Mouse (Mus musculus): ENCODE results near the gene Vwa3b.
"Not testable (repeated sequence)": the region's sequence is repeated elsewhere in the genome, so short reads cannot be mapped to it uniquely, and the experiment has no call there.

Vwa3b gene

GRCm38 (mm10) chr1:37025962-37026686 is at the start of gene Vwa3b:
Gene Vwa3b (plus strand): TSS chr1:37026596.
- DNase-seq, result no peak

DNA sequence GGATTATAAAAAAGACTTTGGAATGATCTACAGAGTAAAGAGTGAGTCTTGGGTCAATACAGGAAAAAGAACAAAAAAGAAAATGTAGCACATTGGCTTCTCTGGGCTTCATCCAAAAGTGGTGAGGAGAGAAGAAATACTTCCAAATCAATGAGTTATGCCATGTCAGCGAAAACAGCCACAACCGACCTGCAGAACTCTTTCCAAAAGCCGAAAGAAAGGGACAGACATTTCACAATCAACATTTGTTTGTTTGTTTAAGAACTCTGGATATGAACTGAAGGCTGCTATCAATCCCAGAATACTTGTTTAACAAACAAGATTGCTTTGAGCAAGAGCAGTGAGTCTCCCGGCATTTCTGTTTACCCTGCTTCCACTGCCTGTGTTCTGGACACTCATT is 49.6 kb upstream of the Vwa3b start:
- DNase-seq, result no peak

DNA sequence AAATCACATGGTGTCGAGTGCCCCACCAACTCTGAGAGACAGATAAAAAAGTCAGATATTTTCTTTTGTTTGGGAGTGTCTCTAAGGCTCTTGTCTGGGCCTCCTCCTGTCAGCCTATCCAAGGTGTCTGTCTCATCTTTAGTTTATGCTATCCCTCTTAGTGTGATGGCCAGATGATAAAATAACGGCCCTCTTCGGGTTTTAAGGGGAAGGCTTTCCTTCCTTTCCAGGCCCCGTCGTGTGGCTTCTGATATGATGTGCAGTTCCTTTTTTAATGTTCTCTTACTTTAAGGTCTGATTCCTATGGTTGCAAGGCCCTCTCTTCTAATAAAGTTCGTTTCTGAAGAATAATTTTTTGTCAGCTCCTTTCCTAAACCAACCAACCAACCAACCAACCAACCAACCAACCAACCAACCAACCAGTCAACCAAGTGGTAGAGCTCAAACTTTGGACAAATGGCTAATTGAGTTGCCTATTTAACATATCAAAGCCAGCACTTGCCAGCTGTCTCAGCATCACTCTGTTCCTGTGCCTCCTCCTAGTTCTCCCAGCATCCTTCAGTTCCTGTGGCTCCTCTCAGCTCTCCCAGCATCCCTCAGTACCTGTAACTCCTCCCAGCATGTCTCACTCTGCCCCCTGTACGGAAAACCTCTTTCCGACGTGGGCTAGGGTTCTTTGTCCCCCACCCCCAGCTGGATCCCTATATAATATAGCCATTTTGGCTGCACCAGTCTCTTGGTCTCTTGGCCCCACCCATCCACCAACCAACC is 44.0 kb upstream of the Vwa3b start:
- no peak for DNase-seq

- no peak for DNase-seq
Measured at GRCm38 (mm10) chr1:36983754-36984153, 42.6 kb upstream of the Vwa3b start.

GRCm38 (mm10) chr1:36984406-36984805 is 42.0 kb upstream of the Vwa3b start:
- DNase-seq, result no peak

- DNase-seq, result no peak
Measured at GRCm38 (mm10) chr1:36985896-36986295, 40.5 kb upstream of the Vwa3b start.

DNA sequence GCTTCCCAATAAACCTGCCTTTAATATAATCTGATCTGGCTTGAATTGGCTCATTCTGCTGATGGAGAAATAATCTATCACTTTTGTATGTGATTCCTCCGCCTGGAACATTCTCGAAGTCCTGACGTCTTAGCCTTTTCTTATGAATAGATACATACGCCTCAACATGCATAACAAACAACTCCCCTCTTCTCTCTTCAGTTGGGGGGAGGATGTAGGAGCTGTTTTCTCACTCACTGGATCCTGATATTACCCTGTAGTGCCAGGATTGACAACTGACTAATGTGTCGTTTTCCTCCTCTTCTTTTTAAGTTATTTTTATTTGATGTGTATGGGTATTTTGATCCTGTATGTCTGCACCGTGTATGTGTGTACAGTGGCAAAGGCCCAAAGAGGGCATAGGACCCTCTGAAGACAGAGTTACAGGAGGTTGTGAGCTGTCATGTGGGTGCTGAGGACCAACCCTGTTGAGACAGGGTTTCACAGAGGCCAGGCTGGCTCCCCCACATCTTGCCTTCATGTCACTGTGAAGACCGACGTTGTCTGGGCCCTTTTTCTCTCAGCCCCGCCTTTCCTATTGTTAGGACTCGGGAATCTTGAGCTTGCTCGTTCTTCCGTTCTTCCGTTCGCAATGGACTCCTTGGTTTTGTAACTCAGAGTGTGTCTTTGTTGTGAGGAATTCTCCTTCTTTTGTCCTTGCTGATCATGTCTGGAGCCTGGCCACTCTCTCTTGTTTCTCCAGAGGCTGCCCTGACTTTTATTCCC is 39.8 kb upstream of the Vwa3b start:
- DNase-seq, result no peak

DNA sequence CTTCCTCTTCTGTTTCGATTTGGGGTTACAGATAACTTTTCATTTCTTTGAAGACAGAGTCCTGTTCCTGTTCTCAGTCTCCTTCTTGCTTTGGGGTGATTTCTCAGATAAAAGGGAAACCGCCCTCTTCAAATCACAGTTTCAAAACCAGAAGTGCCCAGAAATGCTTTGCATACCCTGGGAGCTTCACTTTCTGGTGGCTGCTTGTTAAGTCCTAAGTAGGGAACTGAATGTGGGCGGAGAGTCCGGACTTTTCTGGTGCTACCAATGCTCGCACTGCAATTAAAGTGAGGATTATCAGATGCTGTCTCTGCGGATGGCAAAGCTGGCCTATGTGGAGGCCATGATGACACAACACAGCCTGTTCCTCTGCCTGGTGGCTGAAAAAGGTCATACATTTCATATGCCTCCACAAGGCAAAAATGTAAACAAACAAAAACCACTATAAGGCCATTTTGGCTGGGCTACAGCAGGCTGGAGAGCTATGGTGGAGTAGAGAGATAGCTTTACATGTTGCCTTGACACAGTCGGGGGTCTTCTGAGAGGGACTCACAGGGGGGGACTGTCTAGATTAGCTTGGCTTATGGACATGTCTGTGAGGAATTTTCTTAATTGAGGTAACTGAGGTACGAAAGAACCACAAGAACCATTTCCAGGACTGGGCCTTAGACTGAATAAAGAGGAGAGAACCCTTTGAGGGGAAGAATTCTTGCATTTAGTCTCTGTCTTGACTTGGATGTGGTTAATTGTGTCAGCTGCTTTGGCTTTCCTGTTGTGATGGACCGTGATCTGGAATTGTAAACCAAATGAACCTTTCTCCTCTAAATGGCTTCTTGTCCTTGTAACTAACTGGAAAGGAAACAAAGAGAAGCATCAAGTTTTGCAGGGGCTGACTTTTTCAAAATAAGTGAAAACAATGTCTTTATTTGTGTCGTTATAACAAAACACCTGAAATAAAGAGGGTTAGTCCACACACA is 38.9 kb upstream of the Vwa3b start:
- DNase-seq, result no peak

DNA sequence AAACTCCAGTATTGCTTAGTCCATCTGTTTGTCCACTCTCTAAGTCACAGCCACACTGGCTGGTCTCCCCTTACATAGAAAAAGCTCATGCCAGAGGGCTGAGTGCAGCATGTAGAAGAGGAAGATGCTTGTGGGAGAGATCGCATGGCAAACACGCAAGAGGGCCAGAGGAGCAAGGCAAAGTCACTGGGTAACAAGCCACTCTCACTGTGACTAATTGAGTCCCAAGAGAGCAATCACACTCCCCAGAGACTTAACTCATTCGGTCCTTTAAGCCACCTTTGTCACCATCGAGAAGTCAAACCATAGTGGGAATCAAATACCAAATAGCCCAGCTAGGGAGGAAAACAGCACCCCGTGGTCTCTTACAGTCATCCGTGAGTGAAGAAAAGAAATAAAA is 38.2 kb upstream of the Vwa3b start:
- no peak for DNase-seq

GRCm38 (mm10) chr1:36988561-36988960 is 37.8 kb upstream of the Vwa3b start:
- no peak for DNase-seq

GRCm38 (mm10) chr1:36994296-36994695 is 32.1 kb upstream of the Vwa3b start:
- DNase-seq, result no peak

DNA sequence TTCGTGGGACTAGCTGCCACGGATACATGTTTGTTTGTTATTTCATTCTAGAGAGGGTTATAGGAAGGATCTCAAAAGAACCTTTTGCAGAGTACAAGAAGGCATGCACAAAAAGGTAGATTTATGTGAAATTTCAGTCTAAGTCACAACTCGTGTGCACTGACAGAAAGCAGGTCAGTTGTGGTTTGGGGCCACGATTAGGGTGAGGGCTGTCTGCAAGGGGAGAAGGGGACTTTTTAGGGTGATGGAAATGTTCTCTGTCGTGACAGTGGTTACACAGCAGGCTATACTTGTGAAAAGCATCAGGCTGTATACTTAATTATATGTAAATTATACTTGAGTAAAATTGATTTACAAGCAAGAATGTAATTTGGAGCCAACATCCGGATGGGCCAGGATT is 30.6 kb upstream of the Vwa3b start:
- no peak for DNase-seq

DNA sequence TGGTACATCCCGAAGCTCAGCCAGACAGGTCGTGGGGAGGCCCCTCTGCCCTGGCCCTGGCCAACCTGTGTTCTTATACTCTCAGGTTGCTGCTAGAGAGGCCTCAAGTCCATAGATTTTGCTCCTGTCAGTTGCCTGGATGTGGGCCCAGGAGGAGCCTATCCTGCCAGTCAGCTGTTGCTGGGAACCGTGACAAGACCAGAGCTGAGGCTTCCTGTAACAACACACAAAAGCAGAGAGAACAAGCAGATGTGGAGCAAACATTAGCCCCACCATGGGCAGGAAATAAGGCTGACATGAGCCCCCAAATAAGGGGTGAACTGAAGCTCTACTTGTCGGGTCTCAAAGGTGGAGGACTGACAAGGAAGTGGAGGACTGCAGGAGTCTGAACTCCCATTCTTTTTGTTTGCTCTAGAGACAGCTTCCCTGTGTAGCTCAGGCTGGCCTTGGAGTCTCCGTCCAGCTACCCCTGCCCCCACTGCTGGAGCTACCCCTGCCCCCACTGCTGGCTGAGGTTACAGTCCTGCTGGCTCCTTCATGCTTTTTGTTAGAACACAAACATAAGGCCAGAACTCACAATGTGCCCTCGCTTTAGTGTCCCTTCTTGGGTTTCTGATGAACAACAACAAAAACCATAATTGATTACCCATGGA is 29.7 kb upstream of the Vwa3b start:
- DNase-seq, result peak; percentile 7

DNA sequence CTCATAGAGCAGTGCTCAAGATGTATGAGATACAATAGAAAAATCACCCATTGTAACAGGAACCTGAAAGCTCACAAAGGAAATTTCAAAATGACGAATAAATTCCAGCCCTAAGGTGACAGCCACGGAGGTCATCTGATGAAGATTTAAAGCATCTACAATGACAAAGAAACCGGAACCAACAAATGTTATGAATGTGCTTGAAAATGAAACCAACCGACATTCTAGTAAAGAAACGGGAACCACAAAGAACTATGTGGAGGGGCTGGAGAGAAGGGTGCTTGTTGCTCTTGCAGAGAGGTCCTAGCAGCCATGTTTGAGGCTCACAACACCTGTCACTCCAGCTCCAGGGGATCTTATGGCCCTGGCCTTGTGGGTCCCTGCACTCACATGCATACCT is 26.1 kb upstream of the Vwa3b start:
- DNase-seq, result no peak

DNA sequence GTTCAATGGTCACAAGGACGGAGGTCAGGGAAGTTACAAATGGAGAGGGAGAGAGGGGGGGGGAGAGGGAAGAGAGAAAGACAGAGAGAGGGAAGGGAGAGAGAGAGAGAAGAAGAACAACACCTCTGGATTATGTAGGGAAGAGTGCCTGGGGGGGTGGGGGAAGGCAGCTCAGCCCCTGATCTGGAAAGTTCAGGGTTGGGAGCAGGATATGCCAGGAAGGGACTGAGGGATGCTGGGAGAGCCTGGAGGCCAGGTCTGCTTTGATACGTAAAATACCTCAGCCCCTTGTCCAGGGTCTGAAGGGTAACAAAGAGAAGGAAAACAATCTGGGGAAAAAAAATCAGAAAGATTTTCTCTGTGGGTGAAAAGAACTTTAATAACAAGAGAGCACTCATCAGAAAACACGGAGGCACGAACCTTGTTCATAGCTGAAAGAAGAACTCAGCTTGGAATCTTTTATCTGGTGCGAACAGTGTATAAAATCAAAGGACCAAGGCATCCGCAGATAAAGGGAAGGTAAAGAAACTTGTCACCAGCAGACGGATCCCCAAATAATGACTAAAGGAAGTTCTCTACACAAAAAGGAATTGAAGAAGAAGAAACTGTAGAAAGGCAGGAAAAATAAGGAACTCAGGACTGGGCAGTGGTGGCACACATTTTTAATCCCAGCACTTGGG is 24.6 kb upstream of the Vwa3b start:
- no peak for DNase-seq

GRCm38 (mm10) chr1:37002316-37003008 is 23.9 kb upstream of the Vwa3b start:
- DNase-seq, result no peak

DNA sequence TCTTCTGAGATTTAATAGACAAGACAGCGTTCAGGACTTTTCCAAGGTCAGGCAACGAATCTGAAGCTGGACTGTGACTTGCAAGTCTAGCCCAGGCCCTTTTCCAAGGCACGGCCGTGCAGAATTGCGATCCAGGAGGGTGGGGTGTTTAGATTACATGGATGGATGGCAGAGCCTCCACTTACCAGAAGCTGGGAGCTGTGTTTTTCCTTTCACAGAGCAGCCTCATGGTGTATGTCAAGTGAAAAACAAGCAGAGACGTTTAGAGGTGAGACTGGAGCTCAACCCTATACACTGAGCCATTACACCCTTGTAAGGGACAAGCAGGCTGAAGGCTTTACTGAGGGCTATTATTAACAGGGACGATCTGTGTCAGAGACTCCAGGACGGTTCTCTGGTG is 21.9 kb upstream of the Vwa3b start:
- no peak for DNase-seq

DNA sequence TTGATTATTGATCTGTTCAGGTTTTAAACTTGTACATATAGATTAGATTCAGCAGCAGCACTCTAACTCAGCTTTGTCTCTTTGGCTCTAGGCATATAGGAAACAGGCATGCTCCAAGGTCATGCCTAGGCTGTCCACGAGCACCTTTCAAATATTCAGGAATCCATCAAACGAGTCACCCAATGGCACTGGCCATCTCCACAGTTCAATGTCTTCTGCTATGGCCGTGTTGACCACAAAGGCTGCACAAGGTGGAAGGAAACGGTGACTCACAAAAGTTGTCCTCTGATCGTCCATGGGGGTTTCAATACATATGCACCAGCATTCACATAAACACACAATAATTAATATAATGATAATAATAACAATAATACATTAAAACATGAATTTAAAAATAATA is 21.4 kb upstream of the Vwa3b start:
- no peak for DNase-seq

- DNase-seq, result not testable (repeated sequence)
Measured at GRCm38 (mm10) chr1:37006529-37006928, 19.9 kb upstream of the Vwa3b start.

DNA sequence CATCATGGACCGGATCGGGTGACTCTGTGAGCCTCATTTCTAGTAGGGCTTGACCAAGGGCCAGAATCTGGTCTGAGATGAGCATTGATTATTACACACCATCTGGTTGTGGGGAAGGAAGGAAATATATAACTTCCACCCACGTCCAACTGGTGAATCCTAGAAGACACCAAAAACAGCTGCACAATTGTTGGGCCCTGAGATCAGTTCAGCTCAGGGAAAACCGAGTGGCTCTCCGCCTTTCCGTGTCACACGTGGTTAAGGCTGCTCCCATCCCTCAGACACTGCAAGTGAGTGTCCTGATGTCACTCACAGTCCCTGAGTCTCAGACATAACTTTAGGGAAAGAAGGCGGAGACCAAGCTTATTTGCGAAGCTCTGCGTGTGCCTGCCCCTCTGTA is 16.5 kb upstream of the Vwa3b start:
- no peak for DNase-seq
